Mouse (Mus musculus): ENCODE results near the gene Gm4969.

DNA sequence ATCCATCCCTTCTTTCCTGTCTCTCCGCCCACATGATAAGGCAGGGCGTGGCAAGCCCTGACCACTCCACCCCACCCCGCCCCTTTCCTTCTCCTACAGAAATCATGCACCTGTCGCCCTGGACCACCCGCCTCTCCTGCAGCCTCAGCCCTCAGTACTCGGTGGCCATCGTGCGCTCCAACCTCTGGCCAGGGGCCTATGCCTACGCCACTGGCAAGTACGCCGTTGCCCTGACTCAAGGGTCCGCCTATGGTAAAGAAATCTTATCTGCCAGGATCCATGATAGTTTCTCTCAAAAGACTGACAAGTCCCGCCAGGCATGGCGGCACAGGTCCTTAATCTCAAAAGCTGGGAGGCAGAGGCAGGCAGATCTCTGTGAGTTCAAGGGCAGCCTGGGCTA is 50.2 kb downstream of the Gm4969 start:
- TF ChIP-seq CTCF (IDR thresholded peaks at IDR 0.05; ENCODE audit: control insufficient read depth, insufficient read depth, insufficient read length) (no peak), MYOG (IDR thresholded peaks at IDR 0.05; ENCODE audit: control insufficient read depth, extremely low read depth, insufficient read length) (no peak), MYOD1 (IDR thresholded peaks at IDR 0.05; ENCODE audit: control insufficient read depth, insufficient read length, low read depth) (no peak), USF1 (IDR thresholded peaks at IDR 0.05; ENCODE audit: low read depth) (no peak), CEBPB (IDR thresholded peaks at IDR 0.05; ENCODE audit: low read depth) (no peak)

Data from C2C12 (cell line).